Mouse (Mus musculus): Measurements from ENCODE around the gene Armh1. TPM values are rescaled to one million over a fixed set of nuclear protein-coding genes. Genes with fewer than 3 reads are reported as not detected.

Armh1 gene
- polyA plus RNA-seq (2012; ENCODE audit: insufficient read depth, low replicate concordance): not detected in 2 replicates

DNA sequence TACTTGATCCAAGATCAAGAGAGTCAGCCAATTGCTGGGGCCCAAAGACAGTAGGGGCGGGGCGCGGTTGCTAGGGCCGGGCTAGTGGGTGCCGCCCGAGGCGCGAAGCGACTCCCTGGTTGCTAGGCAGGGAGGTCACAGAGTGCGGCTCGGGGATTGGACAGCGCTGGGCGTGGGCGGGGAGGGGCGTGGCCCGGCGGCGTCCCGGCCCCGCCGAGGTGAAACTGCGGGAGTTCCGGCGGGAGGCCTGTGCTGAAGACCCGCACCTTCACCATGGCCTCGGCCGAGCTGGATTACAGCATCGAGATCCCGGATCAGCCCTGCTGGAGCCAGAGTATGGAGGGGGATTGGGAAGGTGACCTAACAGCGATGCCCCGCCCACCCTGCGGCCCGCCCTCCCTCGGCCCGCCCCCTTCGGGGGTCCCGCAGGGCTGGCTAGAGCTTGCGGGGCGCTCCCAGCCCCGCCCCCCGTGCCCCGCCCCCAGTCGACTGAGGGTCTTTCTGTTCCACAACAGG, at the start of gene Armh1, which contains the start of gene Tmem53:
Armh1 (minus strand) TSS at position 325 of the 516 bp plus-strand sequence.
Tmem53 (plus strand) TSS at position 151 of the 516 bp plus-strand sequence.
- no peak for TF ChIP-seq GATA1 (IDR thresholded peaks at IDR 0.05; ENCODE audit: borderline replicate concordance, low read length)
- TF ChIP-seq FLI1 (IDR thresholded peaks at IDR 0.05; ENCODE audit: low read length): no peak
- peaks cover 43% of the 10 kb centered on the region for H3K4me1 ChIP-seq
- peaks cover 45% of the 10 kb centered on the region for H3K27me3 ChIP-seq (replicated peaks)
- peaks cover 6% of the 10 kb centered on the region for H3K9me3 ChIP-seq
- H3K36me3 ChIP-seq (replicated peaks; ENCODE audit: low read length): no peaks in the 10 kb centered on the region
- H3K4me3 ChIP-seq (replicated peaks): peak within 1 kb of the TSS; percentile 94

DNA sequence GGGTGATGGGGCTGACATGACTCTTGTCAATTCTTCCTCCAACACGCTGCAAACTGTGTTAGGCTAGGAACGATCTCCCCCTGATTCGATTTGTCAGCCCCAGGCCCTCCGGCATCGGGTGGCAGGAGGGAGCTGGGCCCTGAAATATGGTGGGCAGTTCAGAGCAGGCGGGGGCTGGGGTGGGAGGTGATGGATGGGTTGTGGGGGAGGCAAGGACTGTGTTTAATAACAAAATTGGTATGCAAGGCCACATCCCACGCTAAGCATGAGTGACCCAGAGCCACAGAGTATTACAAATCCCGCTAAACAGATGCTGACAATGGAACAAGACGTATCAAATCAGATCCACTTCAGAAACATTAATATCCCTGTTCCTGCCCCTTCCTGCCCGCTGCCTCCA, 48.0 kb upstream of the Armh1 start:
- Histone ChIP-seq H3K27me3 (replicated peaks) (peaks cover 86% of the 10 kb centered on the region), H3K4me1 (peaks cover 16% of the 10 kb centered on the region), H3K4me3 (replicated peaks) (peak overlapping the region; percentile 6), H3K9me3 (no peaks in the 10 kb centered on the region), H3K36me3 (replicated peaks; ENCODE audit: low read length) (no peaks in the 10 kb centered on the region)
- TF ChIP-seq FLI1 (IDR thresholded peaks at IDR 0.05; ENCODE audit: low read length) (no peak), GATA1 (IDR thresholded peaks at IDR 0.05; ENCODE audit: borderline replicate concordance, low read length) (no peak)

DNA sequence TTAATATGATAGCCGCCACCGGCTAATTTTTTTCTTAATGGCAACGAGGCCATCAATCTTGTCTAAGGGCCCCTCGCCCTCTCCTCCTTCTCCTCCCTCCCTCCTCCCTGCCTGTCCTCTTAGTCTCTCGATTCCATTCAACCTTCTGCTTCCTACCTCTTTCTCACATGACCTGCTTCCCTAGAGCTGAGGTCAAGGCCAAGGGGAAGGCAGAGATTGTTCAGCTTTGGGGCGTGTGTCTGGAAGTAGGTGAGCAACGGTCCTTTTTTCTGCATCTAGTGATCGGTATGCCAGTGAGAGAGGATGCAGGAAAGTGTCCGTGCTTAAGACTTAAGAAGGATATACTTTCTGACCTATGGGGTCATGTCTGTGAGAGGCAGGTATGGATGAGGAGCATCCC, 45.9 kb upstream of the Armh1 start:
- TF ChIP-seq FLI1 (IDR thresholded peaks at IDR 0.05; ENCODE audit: low read length) (no peak), GATA1 (IDR thresholded peaks at IDR 0.05; ENCODE audit: borderline replicate concordance, low read length) (no peak)
- H3K27me3 ChIP-seq (replicated peaks): peaks cover 67% of the 10 kb centered on the region
- no peak overlapping the region for H3K4me3 ChIP-seq (replicated peaks)

DNA sequence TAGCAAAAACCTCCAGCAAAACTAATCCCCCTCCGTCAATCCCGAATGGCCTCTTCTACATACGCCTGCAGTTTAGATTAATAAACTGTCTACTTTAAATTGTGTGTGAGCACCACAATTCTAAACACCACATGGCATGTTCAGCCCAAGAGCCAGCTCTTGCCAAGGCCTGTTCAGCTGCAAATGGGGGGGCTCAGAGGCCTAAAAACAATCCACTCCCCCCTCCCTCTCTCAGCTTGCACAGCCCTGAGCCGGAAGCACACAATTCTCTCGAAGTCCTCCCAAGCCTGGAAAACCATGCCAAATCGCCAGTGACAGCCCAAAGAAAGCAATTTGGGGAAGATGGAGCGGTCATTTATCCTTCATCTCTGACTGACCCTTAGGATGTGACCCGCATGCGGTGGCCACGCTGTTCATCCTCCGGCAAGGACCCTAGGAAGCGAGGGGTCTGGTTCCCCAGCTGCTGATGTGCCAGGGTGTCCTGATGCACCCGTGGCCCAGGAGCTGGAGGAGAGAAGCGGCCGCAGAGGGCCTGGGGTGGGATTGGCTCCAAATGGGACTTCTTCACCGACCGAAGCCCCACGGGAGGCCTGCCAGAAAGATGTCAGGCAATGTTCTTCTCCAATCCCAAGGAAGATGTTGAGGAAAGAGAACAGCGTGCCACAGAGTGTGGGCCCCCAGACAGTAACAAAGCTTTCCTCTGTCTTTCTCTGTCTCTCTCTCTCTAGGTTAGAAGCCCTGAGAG, 45.1 kb upstream of the Armh1 start:
- no peak for TF ChIP-seq FLI1 (IDR thresholded peaks at IDR 0.05; ENCODE audit: low read length)
- no peak for TF ChIP-seq GATA1 (IDR thresholded peaks at IDR 0.05; ENCODE audit: borderline replicate concordance, low read length)
- H3K4me1 ChIP-seq: no peaks in the 10 kb centered on the region
- no peak overlapping the region for H3K4me3 ChIP-seq (replicated peaks)
- no peaks in the 10 kb centered on the region for H3K36me3 ChIP-seq (replicated peaks; ENCODE audit: low read length)
- no peaks in the 10 kb centered on the region for H3K9me3 ChIP-seq
- H3K27me3 ChIP-seq (replicated peaks): peaks cover 59% of the 10 kb centered on the region

More for the DNA sequence above, 45.9 kb upstream of the Armh1 start:
- H3K36me3 ChIP-seq (replicated peaks; ENCODE audit: low read length): no peaks in the 10 kb centered on the region
- no peaks in the 10 kb centered on the region for H3K4me1 ChIP-seq
- no peaks in the 10 kb centered on the region for H3K9me3 ChIP-seq

DNA sequence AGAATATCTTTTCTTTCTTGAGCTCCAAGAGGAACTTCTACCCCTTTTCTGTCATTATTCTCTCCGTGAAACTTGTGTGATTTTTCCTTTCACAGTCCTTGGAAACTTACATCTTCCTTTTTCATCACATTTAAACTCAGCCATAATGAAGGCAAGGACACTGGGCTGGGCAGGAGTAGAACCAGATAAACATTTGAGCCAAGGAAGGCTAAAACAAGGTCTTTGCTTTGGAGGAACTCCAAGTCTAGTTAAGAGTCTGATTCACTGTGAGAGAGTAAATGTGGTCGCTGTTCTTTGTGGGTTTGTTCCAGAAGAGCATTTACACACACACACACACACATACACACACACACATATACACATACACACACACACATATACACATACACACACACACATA, 39.8 kb upstream of the Armh1 start:
- Histone ChIP-seq H3K27me3 (replicated peaks) (peaks cover 13% of the 10 kb centered on the region), H3K9me3 (no peaks in the 10 kb centered on the region), H3K36me3 (replicated peaks; ENCODE audit: low read length) (peaks cover 12% of the 10 kb centered on the region), H3K4me1 (peaks cover 31% of the 10 kb centered on the region), H3K4me3 (replicated peaks) (no peak overlapping the region)
- TF ChIP-seq FLI1 (IDR thresholded peaks at IDR 0.05; ENCODE audit: low read length) (no peak), GATA1 (IDR thresholded peaks at IDR 0.05; ENCODE audit: borderline replicate concordance, low read length) (no peak)

DNA sequence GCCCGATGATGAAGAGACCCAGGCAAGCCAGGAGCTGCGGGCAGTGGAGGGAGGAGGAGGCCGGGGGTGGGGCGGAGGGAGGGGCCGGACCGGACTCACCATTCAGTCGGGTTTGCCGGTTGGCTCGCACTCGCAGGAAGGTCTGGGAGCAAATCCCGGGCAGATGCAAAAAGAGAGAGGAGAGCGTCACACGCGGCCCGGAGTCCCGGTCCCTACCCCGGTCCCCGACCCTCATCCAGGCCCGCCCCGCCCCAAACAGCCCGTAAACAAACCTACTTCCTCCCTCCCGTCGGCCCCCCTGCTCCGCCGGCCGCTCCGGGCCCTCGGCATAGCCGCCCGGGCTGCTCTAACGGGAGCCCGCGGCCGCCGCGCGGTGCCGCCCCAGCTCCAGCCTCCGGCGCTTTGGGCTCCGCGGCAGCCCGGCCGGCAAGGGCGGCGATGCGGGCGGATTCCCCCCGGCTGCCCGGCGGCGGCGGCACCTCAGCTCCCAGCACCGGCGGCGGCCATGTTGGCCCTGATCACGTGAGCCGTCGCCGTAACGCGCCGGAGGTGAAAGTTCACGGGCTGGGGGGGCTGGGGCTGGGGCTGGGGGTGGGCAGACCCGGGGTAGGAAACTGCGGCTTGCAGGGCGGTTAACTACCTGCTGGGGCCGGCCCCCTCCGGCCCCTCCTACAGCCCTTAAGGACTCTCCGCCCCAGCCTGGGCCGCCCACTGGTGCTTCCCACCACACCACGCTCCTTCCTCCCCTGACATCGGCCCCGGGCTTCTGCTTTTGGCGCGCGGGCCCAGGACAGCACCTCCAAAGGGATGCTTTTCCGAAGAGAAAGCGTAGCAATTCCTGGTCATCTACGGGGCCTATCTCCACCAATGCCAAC, 37.2 kb upstream of the Armh1 start:
- Histone ChIP-seq H3K4me1 (peaks cover 52% of the 10 kb centered on the region), H3K27me3 (replicated peaks) (no peaks in the 10 kb centered on the region), H3K36me3 (replicated peaks; ENCODE audit: low read length) (peaks cover 37% of the 10 kb centered on the region), H3K4me3 (replicated peaks) (peak overlapping the region; percentile 93), H3K9me3 (no peaks in the 10 kb centered on the region)
- TF ChIP-seq GATA1 (IDR thresholded peaks at IDR 0.05; ENCODE audit: borderline replicate concordance, low read length) (no peak), FLI1 (IDR thresholded peaks at IDR 0.05; ENCODE audit: low read length) (no peak)

DNA sequence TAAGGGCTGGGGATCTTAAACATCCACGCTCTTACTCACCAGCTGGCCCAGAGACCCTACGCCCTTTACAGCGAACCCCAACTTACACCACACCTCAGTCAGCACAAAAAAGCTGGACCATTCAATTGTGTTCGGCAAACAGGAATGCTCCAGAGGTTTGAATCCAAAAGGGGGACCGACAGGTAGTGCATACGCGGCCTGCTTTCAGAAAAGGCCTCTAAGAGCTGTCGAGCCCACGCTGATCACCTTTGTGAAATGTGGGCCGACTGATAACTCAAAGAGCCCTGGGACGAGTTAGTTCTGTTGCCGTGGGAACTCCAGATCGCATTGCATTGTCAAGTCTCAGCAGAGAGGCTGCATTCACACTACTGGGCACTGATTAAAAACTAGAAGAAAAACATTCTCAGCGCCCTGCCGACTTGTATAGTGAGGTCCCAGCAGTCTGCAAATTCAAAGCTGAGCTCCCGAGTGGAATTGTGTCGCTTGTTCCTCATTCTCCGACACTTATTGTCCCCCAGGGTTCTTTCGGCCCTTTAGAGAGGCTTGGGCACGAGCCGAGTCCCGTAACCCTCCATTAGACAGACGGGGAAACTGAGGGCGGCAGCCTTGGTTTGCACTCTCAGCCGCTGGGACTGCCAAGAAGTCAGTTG, 36.5 kb upstream of the Armh1 start:
- peaks cover 45% of the 10 kb centered on the region for H3K36me3 ChIP-seq (replicated peaks; ENCODE audit: low read length)
- H3K9me3 ChIP-seq: no peaks in the 10 kb centered on the region
- peaks cover 58% of the 10 kb centered on the region for H3K4me1 ChIP-seq
- no peaks in the 10 kb centered on the region for H3K27me3 ChIP-seq (replicated peaks)
- TF ChIP-seq FLI1 (IDR thresholded peaks at IDR 0.05; ENCODE audit: low read length) (no peak), GATA1 (IDR thresholded peaks at IDR 0.05; ENCODE audit: borderline replicate concordance, low read length) (no peak)
- H3K4me3 ChIP-seq (replicated peaks): peak overlapping the region; percentile 93

DNA sequence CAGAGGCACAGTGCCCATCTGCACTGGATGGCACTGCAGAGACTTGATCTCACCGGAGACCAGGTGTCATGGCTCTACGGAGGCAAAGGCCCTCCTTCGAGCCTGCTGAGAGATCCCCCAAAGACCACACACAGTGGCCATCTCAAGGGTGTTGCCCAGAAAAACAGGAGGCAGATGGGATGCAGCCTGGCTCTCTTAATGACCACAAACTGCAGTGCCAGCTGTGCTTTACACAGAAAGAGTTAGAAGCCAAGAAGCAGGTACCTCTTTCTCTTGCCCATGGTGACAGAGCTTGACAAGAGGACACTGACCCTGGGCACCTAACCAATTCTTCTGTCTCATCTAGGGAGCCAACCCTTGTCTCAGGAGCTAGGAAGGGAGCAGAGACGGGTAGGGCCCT, 32.4 kb upstream of the Armh1 start:
- peaks cover 45% of the 10 kb centered on the region for H3K4me1 ChIP-seq
- H3K4me3 ChIP-seq (replicated peaks): no peak overlapping the region

More for the DNA sequence above, 32.4 kb upstream of the Armh1 start:
- Histone ChIP-seq H3K36me3 (replicated peaks; ENCODE audit: low read length) (peaks cover 85% of the 10 kb centered on the region), H3K9me3 (no peaks in the 10 kb centered on the region), H3K27me3 (replicated peaks) (no peaks in the 10 kb centered on the region)
- TF ChIP-seq FLI1 (IDR thresholded peaks at IDR 0.05; ENCODE audit: low read length) (no peak), GATA1 (IDR thresholded peaks at IDR 0.05; ENCODE audit: borderline replicate concordance, low read length) (no peak)

Measured in megakaryocyte, embryonic 14.5 days (primary cell).